Mouse (Mus musculus): ENCODE results near the gene Stag2.

DNA sequence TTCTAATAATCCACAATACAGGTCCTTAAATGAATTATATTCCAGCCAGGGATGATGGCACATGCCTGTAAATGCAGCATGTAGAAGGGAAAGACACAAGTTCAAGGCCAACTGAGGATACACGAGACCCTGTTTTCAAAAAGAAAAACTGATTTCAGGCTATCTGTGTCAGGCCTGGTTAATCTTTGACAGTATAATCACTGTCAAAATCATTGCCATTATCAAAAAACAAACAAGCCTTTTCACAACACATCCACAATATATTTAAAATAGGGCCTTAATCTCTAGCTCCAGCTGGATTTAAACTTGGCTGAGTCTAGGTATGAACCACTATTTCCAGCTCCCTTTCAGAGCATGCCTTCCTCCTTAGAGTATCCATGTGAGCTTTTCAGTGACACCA lies 38.5 kb upstream of the Stag2 start:
- no peak for TF ChIP-seq CTCF (IDR thresholded peaks at IDR 0.05; ENCODE audit: borderline replicate concordance, insufficient read depth, low read length)
- no peak for TF ChIP-seq POLR2A (IDR thresholded peaks at IDR 0.05; ENCODE audit: low read depth, low read length)

All from embryonic fibroblast, embryonic 13.5 days (primary cell).